Mouse (Mus musculus) A20 (cell line): ENCODE data around the gene Lrmp.

ENCODE experiments used
- DNase-seq: peaks from one replicate; pipeline ENCODE4 v3.0.0-alpha.2; 2011; ENCODE audit warnings: low read depth, low spot score

The Lrmp gene

DNA sequence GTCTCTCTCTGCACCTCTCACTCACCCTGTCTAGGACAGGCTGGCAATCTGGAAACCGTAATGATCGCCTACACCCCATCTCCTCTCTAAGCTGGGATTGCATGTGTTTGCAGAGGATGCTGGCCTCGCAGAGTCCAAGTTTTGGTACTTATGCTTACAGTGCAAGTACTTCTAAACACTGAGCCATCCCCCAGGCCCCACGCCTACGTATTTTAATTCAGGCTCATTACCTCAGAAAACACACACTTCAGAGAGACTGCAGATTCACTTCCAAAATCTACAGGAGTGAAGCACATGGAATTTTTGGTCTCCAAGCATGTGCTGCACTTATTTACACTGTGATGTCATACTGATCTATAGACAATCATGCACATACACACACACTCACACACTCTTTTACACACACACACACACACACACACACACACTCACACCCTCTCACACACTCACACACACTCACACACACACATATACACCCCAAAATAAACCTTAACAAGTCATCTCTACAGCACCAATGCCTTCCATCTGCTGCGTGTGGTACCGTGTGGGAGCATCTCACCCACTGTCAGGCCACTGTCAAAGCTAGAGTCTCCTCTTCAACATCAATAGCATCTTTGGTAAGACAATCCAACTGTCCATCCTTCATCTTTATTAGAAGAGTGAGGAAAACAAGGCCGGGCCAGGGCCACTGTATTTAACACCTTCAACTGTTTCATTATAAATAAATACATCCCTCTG, 82.7 kb downstream of the Lrmp start:
- DNase-seq: no peak

DNA sequence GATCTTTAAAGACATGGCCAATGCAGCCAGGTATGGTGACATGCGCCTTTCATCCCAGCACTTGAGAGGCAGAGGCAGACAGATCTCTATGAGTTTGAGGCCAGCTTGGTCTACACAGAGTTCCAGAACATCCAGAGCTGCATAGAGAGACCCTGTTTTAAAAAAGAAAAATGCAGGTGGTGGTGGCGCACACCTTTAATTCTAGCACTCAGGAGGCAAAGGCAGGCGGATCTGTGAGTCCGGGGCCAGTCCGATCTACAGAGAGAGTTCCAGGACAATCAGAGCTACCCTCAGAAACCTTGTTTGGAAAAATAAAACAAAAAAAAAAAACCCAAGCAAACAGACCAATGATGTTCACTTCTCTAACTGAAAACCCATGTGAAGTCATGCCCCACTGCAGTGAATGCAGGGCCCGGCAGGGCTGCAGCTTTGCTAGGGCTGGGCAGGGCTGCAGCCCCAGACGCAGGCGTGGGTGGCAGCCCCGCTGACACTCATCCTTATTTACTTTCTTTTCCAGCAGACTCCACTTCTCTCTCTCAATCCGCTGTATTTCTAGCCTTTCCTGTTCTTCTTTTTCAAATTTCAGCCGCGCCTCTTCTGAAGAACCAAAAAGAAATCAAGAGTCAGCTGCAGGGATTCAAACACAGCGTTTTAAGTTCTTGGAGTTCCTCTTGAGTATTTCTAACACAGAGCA, 87.1 kb downstream of the Lrmp start:
- no peak for DNase-seq

DNA sequence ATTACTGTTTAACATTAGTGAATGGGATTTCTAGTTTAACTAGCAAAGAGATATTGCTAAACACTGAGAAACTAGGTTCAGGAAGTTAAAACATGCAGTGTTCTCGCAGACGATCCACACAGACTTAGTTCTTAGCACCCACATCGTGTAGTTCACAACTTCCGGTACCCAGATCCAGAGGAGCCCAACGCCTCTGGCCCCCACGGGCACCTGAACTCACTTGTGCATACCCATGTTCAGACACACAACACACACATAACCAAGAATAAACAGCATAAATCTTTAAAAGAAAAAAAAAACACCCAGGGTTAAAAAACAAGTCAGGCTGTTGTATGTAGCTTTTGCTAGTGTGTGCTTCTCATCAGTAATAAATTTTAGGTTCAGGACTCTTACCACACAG, 89.0 kb downstream of the Lrmp start:
- no peak for DNase-seq

DNA sequence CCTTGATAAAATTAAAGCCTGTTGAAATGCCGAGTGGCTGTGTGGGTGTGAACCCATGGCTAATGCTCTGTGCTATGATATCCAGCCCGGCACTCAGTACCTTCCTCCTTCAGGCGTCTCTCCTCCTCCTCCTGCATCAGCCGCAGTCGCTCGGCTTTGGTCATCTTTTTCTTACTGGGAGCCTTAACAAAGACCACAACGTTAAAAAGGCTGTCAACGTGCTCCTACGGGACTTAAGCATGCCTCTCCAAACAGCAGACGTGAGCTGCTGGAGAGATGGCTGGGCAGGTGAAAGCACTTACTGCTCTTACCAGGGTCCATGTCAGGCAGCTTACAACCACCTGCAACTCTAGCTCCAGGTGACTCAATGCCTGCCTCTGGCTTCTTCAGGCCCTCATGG, 89.7 kb downstream of the Lrmp start:
- no peak for DNase-seq

DNA sequence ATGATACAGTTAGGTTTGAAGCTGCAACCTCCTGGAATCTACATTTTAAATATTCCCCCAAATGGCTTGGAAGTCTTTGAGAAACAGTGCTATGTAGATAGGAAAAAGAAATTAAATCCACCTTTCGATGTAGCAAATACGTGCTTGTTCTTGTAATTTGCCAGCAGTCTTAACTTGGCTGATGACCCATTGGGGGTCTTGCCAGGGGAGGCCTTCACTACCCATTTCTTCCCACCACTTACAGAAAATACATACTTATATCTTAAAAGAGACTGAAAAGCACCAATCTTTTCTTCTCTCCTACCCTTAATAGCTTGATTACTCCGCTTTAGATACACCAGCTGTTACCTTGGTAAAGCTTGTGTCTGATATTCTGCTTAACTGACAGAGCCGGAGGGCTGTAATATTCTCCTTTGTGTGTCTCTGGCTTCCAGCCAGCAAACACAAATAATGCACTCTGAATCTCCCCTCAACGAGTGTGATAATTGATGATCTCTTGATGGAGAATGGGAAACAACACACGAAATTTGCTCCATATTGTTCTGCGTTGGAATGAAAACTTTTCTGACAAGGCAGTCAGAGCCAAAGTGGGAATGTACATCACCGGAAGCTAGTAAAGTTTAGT, 94.7 kb downstream of the Lrmp start:
- no peak for DNase-seq

DNA sequence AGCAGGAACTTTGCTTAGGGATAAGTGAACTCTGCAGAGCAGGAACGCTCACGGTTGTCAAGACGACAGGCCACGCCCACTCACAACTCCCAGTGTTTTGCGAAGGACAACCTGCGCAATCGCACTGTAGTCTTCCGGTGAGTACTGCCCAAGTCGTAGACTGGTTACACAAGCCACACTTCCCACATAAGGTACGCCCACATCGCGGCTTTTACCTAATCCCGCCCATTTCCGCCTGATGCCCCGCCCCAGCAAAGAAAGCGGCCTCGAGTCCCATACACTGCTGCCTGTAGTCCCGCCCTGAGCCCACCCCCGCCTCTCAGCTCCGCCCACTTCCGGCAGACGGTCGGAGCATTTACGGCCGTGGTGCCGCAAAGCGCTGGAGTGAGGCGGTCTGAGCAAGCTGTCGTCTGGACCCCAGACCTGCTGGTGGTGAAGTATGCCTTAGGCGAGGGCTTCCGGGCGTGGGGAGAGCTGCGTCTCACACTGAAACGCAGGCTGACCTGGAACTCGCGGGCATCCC, 95.4 kb downstream of the Lrmp start, which contains the start of the genes Casc1 and Etfrf1:
Casc1 (minus strand) TSS at position 190 of the 523 bp plus-strand sequence.
Etfrf1 (plus strand) TSS at position 319 of the 523 bp plus-strand sequence.
- DNase-seq: peak; percentile 99

DNA sequence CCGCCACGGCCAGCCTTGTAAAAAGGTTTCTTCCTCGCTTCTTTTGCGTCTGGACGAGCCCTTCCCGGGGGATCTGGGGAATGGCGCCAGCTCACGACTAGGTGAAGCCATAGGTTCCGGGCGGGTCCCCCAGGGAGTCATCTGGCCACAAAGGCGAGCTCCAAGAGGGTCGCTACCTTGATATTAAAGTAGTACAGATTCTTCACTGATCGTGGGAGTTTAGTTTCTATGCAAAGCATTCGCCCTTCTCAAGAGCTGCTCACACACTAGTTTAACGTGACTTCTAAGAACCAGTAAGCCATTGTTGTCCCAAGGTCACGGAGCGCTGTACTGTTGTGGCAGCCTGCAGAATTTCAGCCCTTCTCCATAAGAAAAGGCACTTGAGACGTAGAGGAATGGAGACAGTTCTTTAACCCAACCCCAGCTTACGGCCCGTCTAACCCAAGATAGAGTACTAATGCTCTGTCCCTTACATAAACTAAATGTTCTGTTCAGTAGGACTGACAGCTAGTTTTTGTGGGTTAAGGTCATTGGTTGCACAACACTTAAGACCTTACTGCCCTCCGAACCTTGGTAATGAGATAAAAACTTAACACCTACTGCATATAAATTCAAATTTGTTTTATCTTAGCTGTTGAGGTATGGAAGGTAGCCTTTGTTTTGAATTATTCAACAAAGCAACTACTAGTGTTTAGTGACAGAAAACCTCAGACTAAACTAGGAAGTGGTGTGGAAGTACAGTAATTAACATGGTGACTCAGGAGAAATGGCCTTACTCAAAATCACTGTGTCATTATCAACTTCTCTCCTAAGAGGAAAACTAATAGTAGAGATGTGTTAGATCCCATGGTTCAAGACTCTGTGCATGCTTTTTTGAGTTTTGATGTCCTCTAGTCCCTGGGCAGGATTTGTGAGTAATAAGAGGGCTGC, 96.2 kb downstream of the Lrmp start:
- DNase-seq: no peak

DNA sequence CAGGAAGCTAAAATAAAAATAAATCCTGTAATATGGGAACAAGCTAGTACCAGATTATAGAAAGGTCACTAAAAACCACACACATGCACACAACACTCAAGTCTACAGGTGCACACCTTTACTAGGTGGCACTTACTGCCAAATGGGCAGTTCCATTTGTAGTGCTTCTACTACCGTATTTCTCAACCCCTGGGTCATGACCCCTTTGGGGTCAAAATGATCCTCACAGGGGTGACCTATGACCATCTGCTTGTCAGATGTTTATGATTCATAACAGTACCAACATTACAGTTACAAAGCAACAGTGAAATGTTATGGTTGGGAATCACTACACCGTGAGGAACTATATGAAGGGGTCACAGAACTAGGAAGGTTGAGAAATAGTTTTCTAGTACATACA, 98.5 kb downstream of the Lrmp start:
- no peak for DNase-seq

DNA sequence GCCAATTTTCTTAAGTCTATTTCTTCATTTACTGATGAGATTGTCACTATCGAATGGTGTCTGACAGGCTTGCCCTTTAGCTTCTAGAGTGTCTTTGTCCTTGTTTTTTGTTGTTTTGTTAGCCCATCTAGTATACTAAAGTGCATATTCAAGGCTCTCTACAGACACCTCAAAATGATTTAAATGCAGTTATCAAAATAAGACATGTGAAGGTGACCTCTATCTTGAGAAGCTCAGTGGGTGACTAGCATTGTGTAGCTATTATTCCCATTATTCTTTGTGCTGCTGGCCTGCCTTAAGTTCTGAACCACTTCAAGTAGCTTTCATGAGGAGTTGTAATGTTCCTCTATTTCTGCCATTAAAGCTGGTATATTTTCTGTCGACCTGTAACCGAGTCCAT, 100.4 kb downstream of the Lrmp start:
- no peak for DNase-seq

DNA sequence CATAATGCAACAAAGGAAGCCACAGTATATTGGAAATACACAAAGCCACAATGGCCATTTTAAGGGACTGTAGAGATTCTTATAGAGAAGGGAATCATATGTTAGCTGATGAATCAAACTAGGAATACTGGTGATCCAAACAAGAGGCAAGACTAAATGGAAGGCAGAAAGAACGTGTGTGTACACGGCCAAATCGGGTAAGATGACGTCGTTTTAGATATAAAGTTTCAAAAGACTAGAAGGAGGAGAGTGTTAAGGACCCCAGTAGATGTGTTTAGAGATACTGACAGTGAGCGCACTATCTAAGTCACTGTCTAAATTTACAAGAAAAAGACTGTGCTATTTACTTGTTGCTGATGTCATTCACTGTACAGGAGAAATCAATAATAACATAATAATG, 108.8 kb downstream of the Lrmp start:
- DNase-seq: no peak
